ENCODE assay signal across 8 mouse cellular contexts in the genomic region with DNA sequence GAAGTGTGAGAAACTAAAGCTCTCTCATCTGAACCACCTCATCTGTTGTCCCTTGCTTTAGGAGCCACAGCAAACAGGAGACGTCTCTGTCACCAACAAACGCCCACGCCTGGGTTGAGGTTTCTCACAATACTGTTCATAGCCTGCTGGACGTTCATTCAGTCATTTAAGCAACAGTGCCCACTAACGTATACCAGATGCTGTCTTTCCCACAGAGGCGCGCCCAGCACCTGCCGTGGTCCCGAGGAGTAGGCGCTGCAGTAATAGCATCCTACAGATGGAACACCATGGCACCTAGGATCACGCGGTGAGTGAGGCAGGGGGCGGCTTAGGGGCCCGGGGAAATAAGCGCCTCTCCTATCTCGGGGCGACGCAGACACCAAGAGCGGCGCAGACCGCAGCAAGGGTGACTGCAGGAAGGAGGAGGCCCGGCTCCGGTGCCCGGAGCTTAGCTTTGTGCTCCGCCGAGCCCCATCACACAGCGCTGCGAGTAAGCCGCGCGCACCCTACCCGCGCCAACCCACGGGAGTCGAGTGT. TPM values are rescaled to one million over a fixed set of nuclear protein-coding genes. Genes with fewer than 3 reads are reported as not detected.
DNase-seq lines count a peak whose midpoint lies in the region; ATAC-seq and TF ChIP-seq lines count a peak whose summit lies in the region.

No protein-coding gene starts in this region.

- ATAC-seq in embryonic facial prominence, embryonic 14.5 days (ENCODE audit: low read depth), result peak; percentile 73
- ATAC-seq in intestine, embryonic 15.5 days, result peak; percentile 88
- ATAC-seq in megakaryocyte progenitor cell, adult 5-6 weeks (replicated peaks; ENCODE audit: poor library complexity), result peak; percentile 49; the same call in 1 of the 2 replicates
- peak; percentile 82 for ATAC-seq in stomach, postnatal 0 days (ENCODE audit: low FRiP score, low TSS enrichment)

- no peak for TF ChIP-seq EP300 in CH12.LX (IDR thresholded peaks at IDR 0.05; ENCODE audit: low read length)
- no peak for TF ChIP-seq EP300 in stomach, postnatal 0 days (optimal IDR thresholded peaks at IDR 0.05)

- TF ChIP-seq RAD21 in CH12.LX (IDR thresholded peaks at IDR 0.05; ENCODE audit: low read depth, low read length), result no peak

- H3K4me1 ChIP-seq in heart, embryonic 10.5 days, result peaks cover 21% of the 10 kb centered on the region
- H3K4me1 ChIP-seq in CH12.LX (ENCODE audit: control insufficient read depth in 1 of 2, insufficient read depth in 2 of 2), result peaks cover 3 to 42% of the 10 kb centered on the region in 2 experiments
- peaks cover 15% of the 10 kb centered on the region for H3K4me1 ChIP-seq in embryonic facial prominence, embryonic 14.5 days (ENCODE audit: control insufficient read depth, insufficient read depth, low read length)
- peaks cover 14% of the 10 kb centered on the region for H3K4me1 ChIP-seq in intestine, embryonic 15.5 days (replicated peaks)
- peaks cover 6% of the 10 kb centered on the region; the same call in 1 of the 2 replicates for H3K4me1 ChIP-seq in stomach, postnatal 0 days (replicated peaks; ENCODE audit: control insufficient read depth, insufficient read depth)

- TF ChIP-seq CTCF in CH12.LX (conservative IDR thresholded peaks at IDR 0.05 in 1 of 2, IDR thresholded peaks at IDR 0.05 in 1 of 2; ENCODE audit: low read depth in 2 of 2, low read length in 2 of 2), result no peak
- TF ChIP-seq CTCF in stomach, postnatal 0 days (IDR thresholded peaks at IDR 0.05; ENCODE audit: low read depth), result no peak

- no peak for TF ChIP-seq POLR2A in CH12.LX (IDR thresholded peaks at IDR 0.05; ENCODE audit: low read depth, low read length)

- H3K27ac ChIP-seq in heart, embryonic 10.5 days, result peak overlapping the region; percentile 86
- no peak overlapping the region; the same call in 1 of the 2 replicates for H3K27ac ChIP-seq in CH12.LX (ENCODE audit: insufficient read depth, low read depth)
- peak overlapping the region; percentile 75 for H3K27ac ChIP-seq in embryonic facial prominence, embryonic 14.5 days (replicated peaks; ENCODE audit: low read depth, low read length)
- H3K27ac ChIP-seq in intestine, embryonic 15.5 days, result no peak overlapping the region; the same call in 1 of the 2 replicates
- H3K27ac ChIP-seq in stomach, postnatal 0 days (replicated peaks), result peak overlapping the region; percentile 80

- in situ Hi-C loops in CH12.LX (cut with MboI; ENCODE audit: low pct_ligation_motif_present, low pct_unique_long_range_greater_than_20kb, low sequenced_read_pairs), result no loop called here

- peak; percentile 79 for DNase-seq in heart, embryonic 10.5 days (ENCODE audit: low spot score)
- no peak for DNase-seq in heart, adult 8-10 months (ENCODE audit: low spot score)
- DNase-seq in CH12.LX (ENCODE audit: extremely low read depth), result peak; percentile 30
- DNase-seq in embryonic facial prominence, embryonic 14.5 days (ENCODE audit: low spot score), result peak; percentile 16
- no peak for DNase-seq in stomach, postnatal 0 days (ENCODE audit: low spot score)
- no peak for DNase-seq in cerebellum, adult 9-11 months

- H3K9ac ChIP-seq in CH12.LX (ENCODE audit: insufficient read depth, low read depth), result peak overlapping the region; percentile 84
- peak overlapping the region; percentile 77 for H3K9ac ChIP-seq in embryonic facial prominence, embryonic 14.5 days (ENCODE audit: low read depth, low read length)
- peak overlapping the region; percentile 87 for H3K9ac ChIP-seq in intestine, embryonic 15.5 days
- peak overlapping the region; percentile 87 for H3K9ac ChIP-seq in stomach, postnatal 0 days (ENCODE audit: low read length)

- peak overlapping the region; percentile 78 for H3K4me2 ChIP-seq in CH12.LX (ENCODE audit: insufficient read depth, low read depth, poor library complexity, severe bottlenecking)
- peak overlapping the region; percentile 71 for H3K4me2 ChIP-seq in embryonic facial prominence, embryonic 14.5 days (ENCODE audit: low read depth, low read length)
- H3K4me2 ChIP-seq in intestine, embryonic 15.5 days (replicated peaks), result peak overlapping the region; percentile 84
- peak overlapping the region; percentile 90 for H3K4me2 ChIP-seq in stomach, postnatal 0 days (replicated peaks; ENCODE audit: low read depth)

- H3K4me3 ChIP-seq in heart, embryonic 10.5 days, result peak overlapping the region; percentile 89
- H3K4me3 ChIP-seq in CH12.LX (replicated peaks in 1 of 3; ENCODE audit: low read depth in 2 of 3, low read length in 2 of 3, poor library complexity in 1 of 3), result peak overlapping the region; percentile 90 to 94 (median 90)
- H3K4me3 ChIP-seq in embryonic facial prominence, embryonic 14.5 days (ENCODE audit: low read depth, low read length), result peak overlapping the region; percentile 93
- peak overlapping the region; percentile 93 for H3K4me3 ChIP-seq in intestine, embryonic 15.5 days (replicated peaks)
- H3K4me3 ChIP-seq in stomach, postnatal 0 days (ENCODE audit: low read depth, low read length), result peak overlapping the region; percentile 85

- H3K79me2 ChIP-seq in CH12.LX (replicated peaks; ENCODE audit: control insufficient read depth, extremely low read depth, insufficient read depth, poor library complexity, severe bottlenecking), result peaks cover 31% of the 10 kb centered on the region

- peaks cover 33% of the 10 kb centered on the region for H3K36me3 ChIP-seq in heart, embryonic 10.5 days
- peaks cover 21 to 58% of the 10 kb centered on the region in 2 experiments for H3K36me3 ChIP-seq in CH12.LX (replicated peaks in 1 of 2; ENCODE audit: control insufficient read depth in 1 of 2, insufficient read depth in 1 of 2, low read length in 1 of 2)
- H3K36me3 ChIP-seq in embryonic facial prominence, embryonic 14.5 days (ENCODE audit: control insufficient read depth, insufficient read depth, low read length), result peaks cover 15% of the 10 kb centered on the region
- H3K36me3 ChIP-seq in intestine, embryonic 15.5 days, result peaks cover 7% of the 10 kb centered on the region; the same call in 1 of the 2 replicates
- H3K36me3 ChIP-seq in stomach, postnatal 0 days (ENCODE audit: control insufficient read depth, insufficient read depth, low read length), result peaks cover 9% of the 10 kb centered on the region; the same call in 1 of the 2 replicates

- H3K27me3 ChIP-seq in heart, embryonic 10.5 days (ENCODE audit: insufficient read depth, poor library complexity, severe bottlenecking), result no peaks in the 10 kb centered on the region
- H3K27me3 ChIP-seq in CH12.LX (replicated peaks), result no peaks in the 10 kb centered on the region
- H3K27me3 ChIP-seq in embryonic facial prominence, embryonic 14.5 days (replicated peaks; ENCODE audit: control insufficient read depth, insufficient read depth, low read length), result no peaks in the 10 kb centered on the region
- no peaks in the 10 kb centered on the region for H3K27me3 ChIP-seq in intestine, embryonic 15.5 days (replicated peaks)
- no peaks in the 10 kb centered on the region for H3K27me3 ChIP-seq in stomach, postnatal 0 days (ENCODE audit: control insufficient read depth, insufficient read depth, low read length)

- dilution Hi-C loops in CH12.LX (cut with MboI; ENCODE audit: extremely low pct_ligation_motif_present, extremely low pct_unique_long_range_greater_than_20kb, low sequenced_read_pairs), result no loop called here

- H3K9me3 ChIP-seq in heart, embryonic 10.5 days, result no peaks in the 10 kb centered on the region
- no peaks in the 10 kb centered on the region for H3K9me3 ChIP-seq in CH12.LX (replicated peaks; ENCODE audit: low read length)
- H3K9me3 ChIP-seq in embryonic facial prominence, embryonic 14.5 days (ENCODE audit: control insufficient read depth, low read length), result no peaks in the 10 kb centered on the region
- H3K9me3 ChIP-seq in intestine, embryonic 15.5 days, result no peaks in the 10 kb centered on the region
- no peaks in the 10 kb centered on the region for H3K9me3 ChIP-seq in stomach, postnatal 0 days (ENCODE audit: control insufficient read depth, low read length)

- WGBS in heart, embryonic 10.5 days, result under 1% methylated on average over 35 of the region's 35 CpGs
- WGBS in embryonic facial prominence, embryonic 14.5 days, result 0% methylated on average over 10 of the region's 35 CpGs
- WGBS in intestine, embryonic 15.5 days, result under 1% methylated on average over 35 of the region's 35 CpGs
- WGBS in stomach, postnatal 0 days, result under 1% methylated on average over 33 of the region's 35 CpGs

RNA-seq across cellular contexts. Expression of gene Zbtb49, which starts 0.4 kb away (rescaled TPM):
- polyA plus RNA-seq in heart, embryonic 10.5 days (2016; fragmentation: Nextera tagmentation; extraction: Ambion mirVana), result 9.5 and 14.7 TPM in 2 replicates
- 1 to 10 TPM; 2.7 to 4.8 (median 3.1) TPM for total RNA-seq in heart, adult 8-10 months (2022)
- total RNA-seq in CH12.LX (2012; rRNA removed), result 8.2 and 9.1 TPM in 2 replicates
- total RNA-seq in CH12.LX (2014; rRNA removed), result 4.9 and 6.1 TPM in 2 replicates
- polyA plus RNA-seq in CH12.LX (2012; ENCODE audit: insufficient read length, low read depth), result 4.7 and 6.0 TPM in 2 replicates
- 10.3 and 11.9 TPM in 2 replicates for polyA plus RNA-seq in embryonic facial prominence, embryonic 14.5 days (2014; fragmentation: Nextera tagmentation; extraction: Ambion mirVana)
- polyA plus RNA-seq in intestine, embryonic 15.5 days (2015; fragmentation: Nextera tagmentation; extraction: Ambion mirVana), result 9.2 TPM in 2 replicates
- 6.4 and 7.0 TPM in 2 replicates for total RNA-seq in megakaryocyte progenitor cell, adult 5-6 weeks (2015)
- total RNA-seq in megakaryocyte progenitor cell, adult 5-6 weeks (2017), result 5.8 and 11.2 TPM in 2 replicates
- 4.2 and 4.4 TPM in 2 replicates for polyA plus RNA-seq in stomach, postnatal 0 days (2015; fragmentation: Nextera tagmentation; extraction: Ambion mirVana)

RNA-seq across cellular contexts. Expression of gene Lyar, which starts 0.4 kb away (rescaled TPM):
- 71.0 and 111 TPM in 2 replicates for polyA plus RNA-seq in heart, embryonic 10.5 days (2016; fragmentation: Nextera tagmentation; extraction: Ambion mirVana)
- total RNA-seq in heart, adult 8-10 months (2022), result 10 to 100 TPM; 16.0 to 20.0 (median 18.9) TPM
- total RNA-seq in CH12.LX (2012; rRNA removed) (134 and 169 TPM in 2 replicates), CH12.LX (2014; rRNA removed) (182 and 195 TPM in 2 replicates)
- polyA plus RNA-seq in CH12.LX (2012; ENCODE audit: insufficient read length, low read depth), result 314 and 382 TPM in 2 replicates
- polyA plus RNA-seq in embryonic facial prominence, embryonic 14.5 days (2014; fragmentation: Nextera tagmentation; extraction: Ambion mirVana), result 77.7 and 81.6 TPM in 2 replicates
- 101 and 116 TPM in 2 replicates for polyA plus RNA-seq in intestine, embryonic 15.5 days (2015; fragmentation: Nextera tagmentation; extraction: Ambion mirVana)
- 136 and 137 TPM in 2 replicates for total RNA-seq in megakaryocyte progenitor cell, adult 5-6 weeks (2015)
- total RNA-seq in megakaryocyte progenitor cell, adult 5-6 weeks (2017), result 137 and 167 TPM in 2 replicates
- polyA plus RNA-seq in stomach, postnatal 0 days (2015; fragmentation: Nextera tagmentation; extraction: Ambion mirVana), result 45.7 and 50.1 TPM in 2 replicates

RNA-seq across cellular contexts. Expression of gene Tmem128, which starts 40.1 kb away (rescaled TPM):
- 48.6 and 56.7 TPM in 2 replicates for polyA plus RNA-seq in heart, embryonic 10.5 days (2016; fragmentation: Nextera tagmentation; extraction: Ambion mirVana)
- total RNA-seq in heart, adult 8-10 months (2022), result 10 to 100 TPM in 3 of 4 experiments, 1 to 10 TPM in 1; 9.5 to 12.0 (median 11.6) TPM
- total RNA-seq in CH12.LX (2012; rRNA removed) (64.1 and 65.1 TPM in 2 replicates), CH12.LX (2014; rRNA removed) (109 and 113 TPM in 2 replicates)
- 40.4 and 43.5 TPM in 2 replicates for polyA plus RNA-seq in CH12.LX (2012; ENCODE audit: insufficient read length, low read depth)
- polyA plus RNA-seq in embryonic facial prominence, embryonic 14.5 days (2014; fragmentation: Nextera tagmentation; extraction: Ambion mirVana), result 63.3 and 65.6 TPM in 2 replicates
- polyA plus RNA-seq in intestine, embryonic 15.5 days (2015; fragmentation: Nextera tagmentation; extraction: Ambion mirVana), result 67.9 and 68.6 TPM in 2 replicates
- total RNA-seq in megakaryocyte progenitor cell, adult 5-6 weeks (2015), result 53.2 and 68.8 TPM in 2 replicates
- 17.0 and 19.1 TPM in 2 replicates for total RNA-seq in megakaryocyte progenitor cell, adult 5-6 weeks (2017)
- 73.7 and 77.6 TPM in 2 replicates for polyA plus RNA-seq in stomach, postnatal 0 days (2015; fragmentation: Nextera tagmentation; extraction: Ambion mirVana)

RNA-seq across cellular contexts. Expression of gene Otop1, which starts 55.9 kb away (rescaled TPM):
- polyA plus RNA-seq in heart, embryonic 10.5 days (2016; fragmentation: Nextera tagmentation; extraction: Ambion mirVana), result 0.06 TPM in 1 of 2 replicates, not detected in the other
- total RNA-seq in heart, adult 8-10 months (2022), result under 1 TPM; 0.12 to 0.28 (median 0.18) TPM
- total RNA-seq in CH12.LX (2012; rRNA removed) (not detected in 2 replicates), CH12.LX (2014; rRNA removed) (not detected in 2 replicates)
- polyA plus RNA-seq in CH12.LX (2012; ENCODE audit: insufficient read length, low read depth), result not detected in 2 replicates
- 0.14 and 0.22 TPM in 2 replicates for polyA plus RNA-seq in embryonic facial prominence, embryonic 14.5 days (2014; fragmentation: Nextera tagmentation; extraction: Ambion mirVana)
- polyA plus RNA-seq in intestine, embryonic 15.5 days (2015; fragmentation: Nextera tagmentation; extraction: Ambion mirVana), result not detected in 2 replicates
- not detected in 2 replicates for total RNA-seq in megakaryocyte progenitor cell, adult 5-6 weeks (2015)
- total RNA-seq in megakaryocyte progenitor cell, adult 5-6 weeks (2017), result not detected in 2 replicates
- polyA plus RNA-seq in stomach, postnatal 0 days (2015; fragmentation: Nextera tagmentation; extraction: Ambion mirVana), result 0.05 TPM in 1 of 2 replicates, not detected in the other

Comparison
In these comparisons a context has a peak if more than half of its experiments do, and no peak if none do; other contexts are left out.
1. DNase-seq: peak in heart, embryonic 10.5 days (single experiment), CH12.LX (single experiment) and embryonic facial prominence, embryonic 14.5 days (single experiment); none in heart, adult 8-10 months (single experiment), stomach, postnatal 0 days (single experiment) and cerebellum, adult 9-11 months (single experiment).
2. H3K27ac ChIP-seq: peak in heart, embryonic 10.5 days (single experiment), embryonic facial prominence, embryonic 14.5 days (single experiment) and stomach, postnatal 0 days (single experiment); none in CH12.LX (single experiment) and intestine, embryonic 15.5 days (single experiment).
3. Peak in every context shown above with its lines, with median percentiles within 50 percentile points of each other: H3K4me3 ChIP-seq, H3K4me2 ChIP-seq, H3K9ac ChIP-seq and ATAC-seq.